Mouse (Mus musculus) neural tube, embryonic 15.5 days (tissue): Measurements from ENCODE around the gene Faf1. TPM values are rescaled to one million over a fixed set of nuclear protein-coding genes. Genes with fewer than 3 reads are reported as not detected.

ENCODE experiments used
- ATAC-seq: fragments of 200-750 bp; cut with Nextera tagmentation; 2 replicates; pipeline ENCODE4 v1.8.0; 2017; ENCODE audit warnings: mild to moderate bottlenecking, moderate TSS enrichment, moderate library complexity; ENCODE audit not compliant: low FRiP score
- H3K27ac ChIP-seq: fragments of 300-500 bp; sonication (generic); replicated peaks from 2 replicates; pipeline ENCODE4 v1.5.1; 2015; ENCODE audit warnings: mild to moderate bottlenecking, inconsistent platforms
- H3K27me3 ChIP-seq: fragments of 300-500 bp; sonication (generic); replicated peaks from 2 replicates; pipeline ENCODE4 v1.6.1; 2015; ENCODE audit warnings: inconsistent platforms
- H3K36me3 ChIP-seq: fragments of 300-500 bp; sonication (generic); 2 replicates; pipeline ENCODE4 v1.6.1; 2015; ENCODE audit warnings: inconsistent platforms
- H3K4me1 ChIP-seq: fragments of 300-500 bp; sonication (generic); 2 replicates; pipeline ENCODE4 v1.6.1; 2015; ENCODE audit warnings: inconsistent platforms
- H3K4me2 ChIP-seq: fragments of 300-500 bp; sonication (generic); 2 replicates; pipeline ENCODE4 v1.6.1; 2015; ENCODE audit warnings: inconsistent platforms, mild to moderate bottlenecking, moderate library complexity
- H3K4me3 ChIP-seq: fragments of 300-500 bp; sonication (generic); replicated peaks from 2 replicates; pipeline ENCODE4 v1.5.1; 2015; ENCODE audit warnings: mild to moderate bottlenecking, inconsistent platforms
- H3K9ac ChIP-seq: fragments of 300-500 bp; sonication (generic); replicated peaks from 2 replicates; pipeline ENCODE4 v1.6.1; 2015; ENCODE audit warnings: mild to moderate bottlenecking, inconsistent platforms
- H3K9me3 ChIP-seq: fragments of 300-500 bp; sonication (generic); replicated peaks from 2 replicates; pipeline ENCODE4 v1.6.1; 2016; ENCODE audit warnings: inconsistent platforms
- WGBS: fragments of 180-500 bp; shearing (Covaris S2); methylation state at CpG from one replicate; pipeline ENCODE4 v1.1.7; 2015; ENCODE audit warnings: mixed read lengths; 5-methylcytosine and 5-hydroxymethylcytosine counted together
- polyA plus RNA-seq: library from polyadenylated mRNA; unstranded; fragments of >200 nt; fragmentation: Nextera tagmentation; extraction: Ambion mirVana; gene quantifications from 2 replicates; pipeline ENCODE4 v1.2.1, GENCODE M21; 2015

The Faf1 gene
- polyA plus RNA-seq, 1 experiment from 2014 or later: 30.9 TPM

GRCm38 (mm10) chr4:109949307-109949706 lies 272.9 kb downstream of the Faf1 start:
- Histone ChIP-seq H3K4me3 (no peak overlapping the region), H3K36me3 (no peaks in the 10 kb centered on the region), H3K9ac (no peak overlapping the region), H3K27me3 (no peaks in the 10 kb centered on the region), H3K4me2 (no peak overlapping the region), H3K4me1 (peaks cover 4% of the 10 kb centered on the region; the same call in 1 of the 2 replicates), H3K27ac (no peak overlapping the region), H3K9me3 (no peaks in the 10 kb centered on the region)
- 97% methylated on average over 3 of the region's 3 CpGs for WGBS
- ATAC-seq: no peak

DNA sequence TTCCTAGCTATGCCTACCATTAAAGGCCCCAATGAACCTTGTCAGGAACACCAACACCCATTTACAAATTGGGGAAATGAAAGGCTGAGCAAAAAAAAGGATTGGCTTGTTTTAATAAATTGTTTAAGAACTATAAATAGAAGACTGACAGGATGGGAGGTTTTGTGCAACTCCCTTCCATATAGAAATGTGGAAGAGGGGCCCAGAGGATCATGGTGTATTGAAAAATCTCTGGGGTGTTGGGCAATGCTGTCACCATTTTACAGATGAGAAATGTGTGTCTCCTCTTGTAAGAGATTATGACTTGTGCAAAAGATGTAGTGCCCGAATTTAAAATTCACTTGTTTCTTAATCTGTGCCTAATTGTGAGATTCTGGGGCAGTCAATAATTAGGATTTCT lies 277.1 kb downstream of the Faf1 start:
- Histone ChIP-seq H3K36me3 (no peaks in the 10 kb centered on the region), H3K4me1 (peaks cover 4% of the 10 kb centered on the region; the same call in 1 of the 2 replicates), H3K27ac (no peak overlapping the region), H3K9me3 (no peaks in the 10 kb centered on the region), H3K9ac (no peak overlapping the region), H3K27me3 (no peaks in the 10 kb centered on the region), H3K4me2 (no peak overlapping the region), H3K4me3 (no peak overlapping the region)
- ATAC-seq: no peak
- 81% methylated on average over 1 of the region's 1 CpGs for WGBS

DNA sequence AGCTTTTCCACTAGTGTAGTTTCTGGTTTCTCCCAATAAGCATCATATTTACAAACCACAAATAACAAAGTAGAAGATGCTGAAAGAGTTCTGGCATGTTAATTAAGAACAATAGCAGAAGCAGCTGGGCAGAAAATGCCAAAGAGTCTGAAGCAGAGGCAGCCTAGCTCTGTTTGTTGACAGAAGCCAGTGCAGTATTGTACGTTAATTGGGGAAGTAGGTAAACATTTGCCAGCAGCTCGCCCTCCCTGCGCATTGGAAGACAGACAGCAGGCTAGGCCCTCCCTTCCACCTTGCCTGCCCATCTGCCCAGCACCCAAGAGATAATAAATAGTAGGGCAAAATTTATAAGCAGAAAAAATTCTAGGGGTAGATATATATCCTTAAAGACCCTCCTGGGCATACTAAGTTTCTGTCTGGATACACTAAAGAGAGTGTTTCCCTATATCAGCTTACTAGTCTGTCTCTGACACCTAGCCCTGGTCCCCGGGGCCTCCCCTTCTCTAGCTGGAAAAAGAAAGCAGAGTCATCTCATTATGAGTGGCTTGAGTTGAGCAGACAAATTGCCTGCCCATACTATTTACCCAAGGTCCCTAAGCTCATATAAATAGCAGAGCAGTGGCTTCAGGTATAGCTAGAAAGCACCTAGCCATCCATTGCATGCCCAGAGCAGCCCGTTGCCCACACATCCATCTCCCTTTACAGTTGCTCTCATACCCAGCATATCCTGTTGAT lies 284.0 kb downstream of the Faf1 start:
- H3K4me2 ChIP-seq: no peak overlapping the region
- no peaks in the 10 kb centered on the region for H3K4me1 ChIP-seq
- 68% methylated on average over 5 of the region's 5 CpGs for WGBS
- no peaks in the 10 kb centered on the region for H3K9me3 ChIP-seq
- peaks cover 14% of the 10 kb centered on the region for H3K36me3 ChIP-seq
- H3K4me3 ChIP-seq: no peak overlapping the region
- no peak for ATAC-seq
- no peak overlapping the region for H3K27ac ChIP-seq
- H3K9ac ChIP-seq: no peak overlapping the region
- no peaks in the 10 kb centered on the region for H3K27me3 ChIP-seq

- H3K9me3 ChIP-seq: no peaks in the 10 kb centered on the region
- H3K4me2 ChIP-seq: no peak overlapping the region
- H3K27ac ChIP-seq: no peak overlapping the region
- H3K4me1 ChIP-seq: no peaks in the 10 kb centered on the region
- 85% methylated on average over 5 of the region's 5 CpGs for WGBS
- H3K4me3 ChIP-seq: no peak overlapping the region
- ATAC-seq: no peak
- no peaks in the 10 kb centered on the region for H3K27me3 ChIP-seq
- H3K36me3 ChIP-seq: peaks cover 20% of the 10 kb centered on the region
- no peak overlapping the region for H3K9ac ChIP-seq
These were observed 287.3 kb downstream of the Faf1 start for GRCm38 (mm10) chr4:109963570-109964279.

DNA sequence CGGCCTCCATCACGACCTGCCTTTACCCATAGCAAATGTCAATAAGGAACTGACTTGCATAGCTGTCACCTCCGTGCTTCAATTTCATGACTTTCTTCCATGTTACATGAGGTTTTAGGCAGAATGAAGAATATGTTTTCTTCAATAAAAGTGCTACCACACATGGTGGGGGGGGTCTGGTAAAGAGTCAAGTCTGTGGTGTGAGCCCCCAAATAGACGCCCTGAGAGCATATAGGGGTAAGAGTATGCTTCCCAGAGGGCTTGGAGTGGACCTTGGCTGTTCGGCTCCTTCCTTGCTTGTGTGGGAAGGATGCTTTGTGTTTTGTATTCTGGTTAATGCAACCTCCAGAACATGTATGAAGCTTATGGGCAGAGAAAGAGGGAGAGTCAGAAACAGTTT lies 293.2 kb downstream of the Faf1 start:
- no peak for ATAC-seq
- Histone ChIP-seq H3K4me3 (no peak overlapping the region), H3K27me3 (peaks cover 45% of the 10 kb centered on the region), H3K9me3 (no peaks in the 10 kb centered on the region), H3K4me2 (no peak overlapping the region), H3K36me3 (0 out of 2 replicates have a peak, but pooled peaks cover 5% of the 10 kb centered on the region), H3K9ac (no peak overlapping the region), H3K4me1 (peaks cover 5% of the 10 kb centered on the region; the same call in 1 of the 2 replicates), H3K27ac (no peak overlapping the region)
- 87% methylated on average over 5 of the region's 5 CpGs for WGBS

DNA sequence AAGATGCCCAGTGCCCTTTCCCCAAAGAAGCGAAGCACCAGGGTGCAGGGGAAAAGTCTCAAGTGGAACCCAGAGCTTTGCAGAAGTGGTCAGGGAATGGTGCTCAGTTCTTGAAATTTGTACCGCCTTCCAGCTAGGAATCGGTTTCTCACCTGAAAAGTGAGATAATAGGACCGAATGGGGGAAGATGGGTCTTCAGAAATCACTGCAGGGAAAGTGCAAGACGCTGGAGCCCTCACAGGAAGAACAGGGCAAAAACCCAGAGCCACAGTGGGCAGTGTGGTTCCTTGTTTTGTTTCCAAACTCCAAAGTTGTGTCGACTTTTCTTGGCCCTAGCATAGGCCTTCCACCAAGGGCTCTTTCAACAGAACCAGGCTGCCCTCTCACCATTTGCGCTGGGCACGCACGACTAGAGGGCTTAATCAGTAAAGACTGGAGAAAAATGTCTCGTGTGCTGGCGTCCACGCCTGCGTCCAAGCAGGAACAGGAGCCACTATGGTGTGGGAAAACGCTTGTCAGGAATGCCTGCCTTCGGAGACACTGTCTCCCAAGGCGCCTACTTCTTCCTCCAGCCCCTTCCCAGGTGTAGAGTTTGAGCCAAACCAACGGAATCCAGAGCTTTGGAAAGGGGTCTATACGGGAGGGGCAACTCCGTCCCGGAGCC lies 297.7 kb downstream of the Faf1 start:
- 2% methylated on average over 20 of the region's 20 CpGs for WGBS
- Histone ChIP-seq H3K9ac (no peak overlapping the region), H3K9me3 (no peaks in the 10 kb centered on the region), H3K4me3 (no peak overlapping the region), H3K4me2 (no peak overlapping the region), H3K4me1 (peaks cover 23% of the 10 kb centered on the region), H3K36me3 (no peaks in the 10 kb centered on the region), H3K27ac (no peak overlapping the region), H3K27me3 (peaks cover 91% of the 10 kb centered on the region)
- ATAC-seq: no peak

GRCm38 (mm10) chr4:109974655-109975380 lies 298.4 kb downstream of the Faf1 start:
- Histone ChIP-seq H3K36me3 (no peaks in the 10 kb centered on the region), H3K4me2 (no peak overlapping the region), H3K4me3 (no peak overlapping the region), H3K27me3 (peaks cover 95% of the 10 kb centered on the region), H3K9ac (no peak overlapping the region), H3K4me1 (peaks cover 26% of the 10 kb centered on the region), H3K27ac (no peak overlapping the region), H3K9me3 (no peaks in the 10 kb centered on the region)
- ATAC-seq: no peak
- 2% methylated on average over 33 of the region's 33 CpGs for WGBS

- Histone ChIP-seq H3K4me3 (no peak overlapping the region), H3K4me1 (peaks cover 30% of the 10 kb centered on the region), H3K4me2 (no peak overlapping the region), H3K36me3 (no peaks in the 10 kb centered on the region), H3K27ac (no peak overlapping the region), H3K27me3 (peaks cover 97% of the 10 kb centered on the region), H3K9ac (no peak overlapping the region), H3K9me3 (no peaks in the 10 kb centered on the region)
- no peak for ATAC-seq
- 6% methylated on average over 25 of the region's 25 CpGs for WGBS
These were observed 299.2 kb downstream of the Faf1 start for GRCm38 (mm10) chr4:109975381-109976240.

DNA sequence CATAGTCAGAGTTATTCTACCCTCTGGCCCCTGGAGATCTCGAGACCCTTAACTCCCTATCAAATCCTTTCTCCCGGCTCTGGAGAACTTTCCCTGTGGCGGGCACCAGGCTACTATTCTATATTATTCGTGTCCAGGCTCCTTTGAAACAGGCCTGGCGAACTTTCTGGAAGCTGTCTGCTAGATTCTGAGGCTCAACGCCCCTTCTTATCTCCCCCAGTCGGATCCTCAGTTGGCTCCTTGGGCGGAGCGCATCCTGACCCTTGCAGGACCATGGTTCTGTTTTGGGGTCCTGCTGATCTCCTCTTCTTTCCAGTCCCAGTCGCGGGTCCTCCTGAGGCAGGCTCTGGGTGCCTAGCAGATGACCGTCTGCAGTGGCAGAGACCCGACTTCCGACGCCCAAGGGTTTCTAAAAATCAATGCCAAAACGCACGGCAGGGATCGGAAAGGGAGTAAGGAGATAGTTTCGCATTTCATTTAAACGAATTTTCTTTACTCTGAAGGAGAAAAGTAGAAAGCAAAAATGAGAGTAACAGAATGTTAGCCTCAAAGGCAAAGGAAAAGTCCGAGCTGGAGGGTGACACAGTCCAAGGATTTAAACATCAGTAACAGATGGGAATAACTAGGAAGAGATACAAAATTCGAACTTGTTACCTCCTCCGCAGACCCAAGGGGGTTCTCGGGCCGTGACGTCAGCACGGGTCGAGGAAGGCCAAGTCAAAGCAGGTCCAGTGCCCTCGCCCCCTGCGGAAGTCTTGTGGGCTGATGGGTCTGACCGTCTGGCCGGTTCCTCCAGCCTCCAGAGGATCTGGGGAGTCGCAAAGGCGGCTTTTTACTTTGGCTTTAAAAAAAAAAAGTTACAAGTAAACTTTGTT lies 300.1 kb downstream of the Faf1 start:
- peaks cover 31% of the 10 kb centered on the region for H3K4me1 ChIP-seq
- no peak for ATAC-seq
- H3K4me2 ChIP-seq: no peak overlapping the region
- H3K9ac ChIP-seq: no peak overlapping the region
- no peaks in the 10 kb centered on the region for H3K9me3 ChIP-seq
- H3K27ac ChIP-seq: no peak overlapping the region
- H3K27me3 ChIP-seq: peaks cover 97% of the 10 kb centered on the region
- 1% methylated on average over 34 of the region's 34 CpGs for WGBS
- no peak overlapping the region for H3K4me3 ChIP-seq
- no peaks in the 10 kb centered on the region for H3K36me3 ChIP-seq
